Mouse (Mus musculus) midbrain, embryonic 13.5 days (tissue): Measurements from ENCODE around the gene Dennd4a. TPM values are rescaled to one million over a fixed set of nuclear protein-coding genes. Genes with fewer than 3 reads are reported as not detected.

ENCODE experiments used
- ATAC-seq: fragments of 200-750 bp; cut with Nextera tagmentation; 2 replicates; pipeline ENCODE4 v1.8.0; 2017; ENCODE audit warnings: mild to moderate bottlenecking, moderate TSS enrichment, moderate library complexity
- H3K27ac ChIP-seq: fragments of 300-500 bp; sonication (generic); 2 replicates; pipeline ENCODE4 v1.5.1; 2015; ENCODE audit warnings: inconsistent platforms, mild to moderate bottlenecking, moderate library complexity
- H3K27me3 ChIP-seq: fragments of 300-500 bp; sonication (generic); 2 replicates; pipeline ENCODE4 v1.6.1; 2015; ENCODE audit warnings: mild to moderate bottlenecking, inconsistent platforms
- H3K36me3 ChIP-seq: fragments of 300-500 bp; sonication (generic); 2 replicates; pipeline ENCODE4 v1.6.1; 2015; ENCODE audit warnings: mild to moderate bottlenecking, inconsistent platforms
- H3K4me1 ChIP-seq: fragments of 300-500 bp; sonication (generic); replicated peaks from 2 replicates; pipeline ENCODE4 v1.6.1; 2015; ENCODE audit warnings: inconsistent platforms
- H3K4me2 ChIP-seq: fragments of 300-500 bp; sonication (generic); replicated peaks from 2 replicates; pipeline ENCODE4 v1.6.1; 2015; ENCODE audit warnings: moderate library complexity, mild to moderate bottlenecking, inconsistent platforms
- H3K4me3 ChIP-seq: fragments of 300-500 bp; sonication (generic); replicated peaks from 2 replicates; pipeline ENCODE4 v1.5.1; 2015; ENCODE audit warnings: mild to moderate bottlenecking, inconsistent platforms
- H3K9ac ChIP-seq: fragments of 300-500 bp; sonication (generic); replicated peaks from 2 replicates; pipeline ENCODE4 v1.6.1; 2015; ENCODE audit warnings: mild to moderate bottlenecking, inconsistent platforms
- H3K9me3 ChIP-seq: fragments of 300-500 bp; sonication (generic); 2 replicates; pipeline ENCODE4 v1.6.1; 2016; ENCODE audit warnings: mild to moderate bottlenecking, inconsistent platforms
- WGBS: fragments of 180-500 bp; shearing (Covaris S2); methylation state at CpG from one replicate; pipeline ENCODE4 v1.1.7; 2015; 5-methylcytosine and 5-hydroxymethylcytosine counted together
- polyA plus RNA-seq: library from polyadenylated mRNA; unstranded; fragments of >200 nt; fragmentation: Nextera tagmentation; extraction: Ambion mirVana; gene quantifications from 2 replicates; pipeline ENCODE4 v1.2.1, GENCODE M21; 2015

Gene Dennd4a
- polyA plus RNA-seq, 1 experiment from 2014 or later: 9.7 TPM

- Histone ChIP-seq H3K27ac (no peak overlapping the region), H3K36me3 (no peaks in the 10 kb centered on the region), H3K4me3 (no peak overlapping the region), H3K9ac (no peak overlapping the region), H3K27me3 (no peaks in the 10 kb centered on the region), H3K4me2 (no peak overlapping the region), H3K9me3 (no peaks in the 10 kb centered on the region), H3K4me1 (peaks cover 6% of the 10 kb centered on the region; the same call in 1 of the 2 replicates)
- 80% methylated on average over 10 of the region's 10 CpGs for WGBS
- no peak for ATAC-seq
These were observed 18.5 kb upstream of the Dennd4a start for GRCm38 (mm10) chr9:64792379-64793274.

GRCm38 (mm10) chr9:64793275-64793590, 17.9 kb upstream of the Dennd4a start:
- Histone ChIP-seq H3K4me3 (no peak overlapping the region), H3K4me1 (peaks cover 6% of the 10 kb centered on the region; the same call in 1 of the 2 replicates), H3K27me3 (no peaks in the 10 kb centered on the region), H3K27ac (no peak overlapping the region), H3K9me3 (no peaks in the 10 kb centered on the region), H3K9ac (no peak overlapping the region), H3K36me3 (no peaks in the 10 kb centered on the region), H3K4me2 (no peak overlapping the region)
- no peak for ATAC-seq

GRCm38 (mm10) chr9:64793794-64794193, 17.3 kb upstream of the Dennd4a start:
- H3K36me3 ChIP-seq: no peaks in the 10 kb centered on the region
- ATAC-seq: no peak
- H3K4me3 ChIP-seq: no peak overlapping the region
- WGBS: 79% methylated on average over 3 of the region's 3 CpGs
- H3K9me3 ChIP-seq: no peaks in the 10 kb centered on the region
- no peak overlapping the region for H3K9ac ChIP-seq
- peaks cover 6% of the 10 kb centered on the region; the same call in 1 of the 2 replicates for H3K4me1 ChIP-seq
- no peaks in the 10 kb centered on the region for H3K27me3 ChIP-seq
- H3K4me2 ChIP-seq: no peak overlapping the region
- H3K27ac ChIP-seq: no peak overlapping the region

- 78% methylated on average over 6 of the region's 6 CpGs for WGBS
- no peaks in the 10 kb centered on the region for H3K36me3 ChIP-seq
- no peaks in the 10 kb centered on the region for H3K9me3 ChIP-seq
- no peak overlapping the region for H3K9ac ChIP-seq
- no peaks in the 10 kb centered on the region for H3K27me3 ChIP-seq
- H3K4me3 ChIP-seq: no peak overlapping the region
- H3K27ac ChIP-seq: no peak overlapping the region
- H3K4me2 ChIP-seq: no peak overlapping the region
- ATAC-seq: no peak
- H3K4me1 ChIP-seq: peaks cover 6% of the 10 kb centered on the region; the same call in 1 of the 2 replicates
These were observed 16.4 kb upstream of the Dennd4a start for GRCm38 (mm10) chr9:64794448-64795420.

GRCm38 (mm10) chr9:64795846-64796615, 15.1 kb upstream of the Dennd4a start:
- no peak for ATAC-seq

GRCm38 (mm10) chr9:64797392-64797791, 13.7 kb upstream of the Dennd4a start:
- H3K4me3 ChIP-seq: no peak overlapping the region
- H3K27me3 ChIP-seq: no peaks in the 10 kb centered on the region
- H3K9me3 ChIP-seq: peaks cover 3% of the 10 kb centered on the region; the same call in 1 of the 2 replicates
- H3K27ac ChIP-seq: no peak overlapping the region
- no peak overlapping the region for H3K4me2 ChIP-seq
- H3K36me3 ChIP-seq: no peaks in the 10 kb centered on the region
- H3K4me1 ChIP-seq: no peaks in the 10 kb centered on the region
- 91% methylated on average over 4 of the region's 4 CpGs for WGBS
- ATAC-seq: no peak
- no peak overlapping the region for H3K9ac ChIP-seq

More at GRCm38 (mm10) chr9:64795846-64796615, 15.1 kb upstream of the Dennd4a start:
- H3K4me1 ChIP-seq: peaks cover 5% of the 10 kb centered on the region; the same call in 1 of the 2 replicates
- no peaks in the 10 kb centered on the region for H3K36me3 ChIP-seq
- H3K4me3 ChIP-seq: no peak overlapping the region
- 76% methylated on average over 3 of the region's 3 CpGs for WGBS
- H3K27ac ChIP-seq: no peak overlapping the region
- no peak overlapping the region for H3K4me2 ChIP-seq
- H3K27me3 ChIP-seq: no peaks in the 10 kb centered on the region
- H3K9ac ChIP-seq: no peak overlapping the region
- H3K9me3 ChIP-seq: peaks cover 3% of the 10 kb centered on the region; the same call in 1 of the 2 replicates

- no peak overlapping the region for H3K4me3 ChIP-seq
- H3K27ac ChIP-seq: no peak overlapping the region
- H3K4me1 ChIP-seq: no peaks in the 10 kb centered on the region
- no peaks in the 10 kb centered on the region for H3K36me3 ChIP-seq
- ATAC-seq: no peak
- H3K27me3 ChIP-seq: no peaks in the 10 kb centered on the region
- H3K9ac ChIP-seq: no peak overlapping the region
- no peak overlapping the region for H3K4me2 ChIP-seq
- H3K9me3 ChIP-seq: peaks cover 3% of the 10 kb centered on the region; the same call in 1 of the 2 replicates
These were observed 13.0 kb upstream of the Dennd4a start for GRCm38 (mm10) chr9:64798099-64798498.

GRCm38 (mm10) chr9:64798859-64799258, 12.3 kb upstream of the Dennd4a start:
- ATAC-seq: no peak
- H3K27me3 ChIP-seq: no peaks in the 10 kb centered on the region
- peaks cover 3% of the 10 kb centered on the region; the same call in 1 of the 2 replicates for H3K9me3 ChIP-seq
- no peak overlapping the region for H3K4me3 ChIP-seq
- WGBS: 88% methylated on average over 1 of the region's 2 CpGs
- H3K4me2 ChIP-seq: no peak overlapping the region
- no peak overlapping the region for H3K27ac ChIP-seq
- no peaks in the 10 kb centered on the region for H3K4me1 ChIP-seq
- H3K9ac ChIP-seq: no peak overlapping the region
- no peaks in the 10 kb centered on the region for H3K36me3 ChIP-seq

GRCm38 (mm10) chr9:64799504-64799903, 11.6 kb upstream of the Dennd4a start:
- H3K9me3 ChIP-seq: peaks cover 3% of the 10 kb centered on the region; the same call in 1 of the 2 replicates
- no peak overlapping the region for H3K27ac ChIP-seq
- no peaks in the 10 kb centered on the region for H3K36me3 ChIP-seq
- H3K4me3 ChIP-seq: no peak overlapping the region
- no peak overlapping the region for H3K9ac ChIP-seq
- no peak overlapping the region for H3K4me2 ChIP-seq
- 90% methylated on average over 5 of the region's 5 CpGs for WGBS
- ATAC-seq: no peak
- no peaks in the 10 kb centered on the region for H3K27me3 ChIP-seq
- no peaks in the 10 kb centered on the region for H3K4me1 ChIP-seq

- 86% methylated on average over 5 of the region's 5 CpGs for WGBS
- no peak for ATAC-seq
- Histone ChIP-seq H3K27ac (no peak overlapping the region), H3K4me3 (no peak overlapping the region), H3K4me2 (no peak overlapping the region), H3K4me1 (no peaks in the 10 kb centered on the region), H3K27me3 (no peaks in the 10 kb centered on the region), H3K9ac (no peak overlapping the region), H3K9me3 (peaks cover 3% of the 10 kb centered on the region; the same call in 1 of the 2 replicates), H3K36me3 (no peaks in the 10 kb centered on the region)
These were observed 8.6 kb upstream of the Dennd4a start for GRCm38 (mm10) chr9:64802561-64802960.

- Histone ChIP-seq H3K4me2 (no peak overlapping the region), H3K27me3 (no peaks in the 10 kb centered on the region), H3K9me3 (peaks cover 3% of the 10 kb centered on the region; the same call in 1 of the 2 replicates), H3K36me3 (no peaks in the 10 kb centered on the region), H3K9ac (no peak overlapping the region), H3K4me3 (no peak overlapping the region), H3K4me1 (no peaks in the 10 kb centered on the region), H3K27ac (no peak overlapping the region)
- no peak for ATAC-seq
- 87% methylated on average over 5 of the region's 5 CpGs for WGBS
These were observed 7.5 kb upstream of the Dennd4a start for GRCm38 (mm10) chr9:64803373-64804214.
